Mouse (Mus musculus) ES-Bruce4 (cell line): Measurements from ENCODE around the gene Nrg3.

Source experiments
- CTCF ChIP-seq: IDR thresholded peaks from one replicate; pipeline ENCODE4 v1.8.1; 2011; ENCODE audit warnings: low read depth, low read length
- POLR2A ChIP-seq: IDR thresholded peaks from one replicate; pipeline ENCODE4 v1.8.1; 2011; ENCODE audit warnings: low read length; ENCODE audit not compliant: insufficient read depth

GRCm38 (mm10) chr14:39381321-39381720, 91.6 kb downstream of the Nrg3 start:
- no peak for TF ChIP-seq CTCF
- TF ChIP-seq POLR2A, result no peak
